Mouse (Mus musculus): ENCODE data around the gene Ggta1. TPM values are rescaled to one million over a fixed set of nuclear protein-coding genes. Genes with fewer than 3 reads are reported as not detected.
A peak's percentile ranks its signal among the peaks of the same experiment; 100 is the strongest.

Gene Ggta1
- polyA plus RNA-seq, 1 experiment, result 20.1 TPM

- no peak for DNase-seq (ENCODE audit: low read depth in 1 of 2, low spot score in 2 of 2)
- H3K4me1 ChIP-seq (ENCODE audit: control insufficient read depth, insufficient read depth, insufficient read length), result peaks cover 4% of the 10 kb centered on the region; the same call in 1 of the 2 replicates
- H3K27ac ChIP-seq (ENCODE audit: insufficient read depth, low read length), result no peak overlapping the region
- TF ChIP-seq CTCF (IDR thresholded peaks at IDR 0.05; ENCODE audit: extremely low read depth, insufficient read depth, insufficient read length, insufficient replicate concordance), result no peak
- no peak for TF ChIP-seq POLR2A (IDR thresholded peaks at IDR 0.05; ENCODE audit: low read depth, low read length)
- no peak overlapping the region for H3K4me3 ChIP-seq (ENCODE audit: extremely low read depth, insufficient read depth, insufficient read length)
- no peaks in the 10 kb centered on the region for H3K36me3 ChIP-seq (ENCODE audit: control insufficient read depth, insufficient read depth, low read length)
- WGBS, result 85% methylated on average over 7 of the region's 7 CpGs
- no peaks in the 10 kb centered on the region for H3K27me3 ChIP-seq (ENCODE audit: control insufficient read depth, insufficient read depth, low read length)
Observed at GRCm38 (mm10) chr2:35481322-35481990, 18.4 kb upstream of the Ggta1 start.

- peaks cover 6% of the 10 kb centered on the region; the same call in 1 of the 2 replicates for H3K4me1 ChIP-seq (ENCODE audit: control insufficient read depth, insufficient read depth, insufficient read length)
- no peak overlapping the region for H3K4me3 ChIP-seq (ENCODE audit: extremely low read depth, insufficient read depth, insufficient read length)
- 26% methylated on average over 3 of the region's 3 CpGs for WGBS
- no peaks in the 10 kb centered on the region for H3K27me3 ChIP-seq (ENCODE audit: control insufficient read depth, insufficient read depth, low read length)
- H3K27ac ChIP-seq (ENCODE audit: insufficient read depth, low read length), result 0 out of 2 replicates have a peak overlapping the region, but pooled peaks have one; percentile 24
- no peak for DNase-seq (ENCODE audit: low read depth in 1 of 2, low spot score in 2 of 2)
- TF ChIP-seq POLR2A (IDR thresholded peaks at IDR 0.05; ENCODE audit: low read depth, low read length) (no peak), CTCF (IDR thresholded peaks at IDR 0.05; ENCODE audit: extremely low read depth, insufficient read depth, insufficient read length, insufficient replicate concordance) (no peak)
- no peaks in the 10 kb centered on the region for H3K36me3 ChIP-seq (ENCODE audit: control insufficient read depth, insufficient read depth, low read length)
Observed at GRCm38 (mm10) chr2:35480073-35480472, 17.0 kb upstream of the Ggta1 start.

GRCm38 (mm10) chr2:35478812-35479122 lies 15.7 kb upstream of the Ggta1 start:
- TF ChIP-seq POLR2A (IDR thresholded peaks at IDR 0.05; ENCODE audit: low read depth, low read length) (no peak), CTCF (IDR thresholded peaks at IDR 0.05; ENCODE audit: extremely low read depth, insufficient read depth, insufficient read length, insufficient replicate concordance) (no peak)
- Histone ChIP-seq H3K27ac (ENCODE audit: insufficient read depth, low read length) (no peak overlapping the region), H3K4me1 (ENCODE audit: control insufficient read depth, insufficient read depth, insufficient read length) (peaks cover 6% of the 10 kb centered on the region; the same call in 1 of the 2 replicates), H3K27me3 (ENCODE audit: control insufficient read depth, insufficient read depth, low read length) (no peaks in the 10 kb centered on the region), H3K4me3 (ENCODE audit: extremely low read depth, insufficient read depth, insufficient read length) (no peak overlapping the region), H3K36me3 (ENCODE audit: control insufficient read depth, insufficient read depth, low read length) (no peaks in the 10 kb centered on the region)
- 81% methylated on average over 3 of the region's 3 CpGs for WGBS
- no peak for DNase-seq (ENCODE audit: low read depth in 1 of 2, low spot score in 2 of 2)

DNA sequence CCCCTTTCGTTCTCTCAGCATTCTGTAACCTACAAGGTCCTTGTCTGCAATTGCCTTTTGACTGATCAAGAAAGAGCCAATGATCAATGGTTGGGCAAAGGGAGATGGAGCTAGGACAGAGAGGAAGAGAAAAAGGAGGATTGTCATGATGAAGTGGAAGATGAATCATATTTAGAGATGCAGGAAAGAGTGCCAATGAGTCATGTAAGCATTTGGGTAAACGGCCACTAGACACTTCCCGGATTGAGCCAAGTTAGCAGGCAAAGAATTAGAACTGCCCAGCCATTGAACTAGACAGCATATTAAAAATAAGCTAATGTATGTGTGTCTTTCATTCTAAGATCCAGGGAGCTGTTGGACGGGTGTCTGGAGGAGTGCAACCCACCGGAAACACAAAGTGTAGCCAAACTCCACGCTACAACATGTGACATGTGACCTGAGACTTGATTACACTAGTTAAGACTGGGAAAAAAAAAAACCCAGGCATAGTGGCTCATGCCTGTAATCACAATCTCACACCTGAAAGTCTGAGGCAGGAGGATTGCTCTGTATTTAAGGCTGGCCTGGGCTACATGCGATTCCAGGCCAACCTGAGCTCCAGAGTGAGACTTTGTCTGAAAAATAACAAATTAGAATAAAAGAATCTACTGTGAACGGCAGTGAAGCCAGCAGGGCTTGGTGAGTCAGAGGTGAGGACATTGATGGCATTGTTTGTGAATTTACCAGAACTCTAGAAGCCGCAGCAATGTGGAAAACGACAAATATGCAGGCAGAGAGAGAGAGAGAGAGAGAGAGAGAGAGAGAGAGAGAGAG lies 15.2 kb upstream of the Ggta1 start:
- no peaks in the 10 kb centered on the region for H3K27me3 ChIP-seq (ENCODE audit: control insufficient read depth, insufficient read depth, low read length)
- no peak overlapping the region for H3K4me3 ChIP-seq (ENCODE audit: extremely low read depth, insufficient read depth, insufficient read length)
- DNase-seq (ENCODE audit: low read depth in 1 of 2, low spot score in 2 of 2), result no peak
- TF ChIP-seq CTCF (IDR thresholded peaks at IDR 0.05; ENCODE audit: extremely low read depth, insufficient read depth, insufficient read length, insufficient replicate concordance), result no peak
- TF ChIP-seq POLR2A (IDR thresholded peaks at IDR 0.05; ENCODE audit: low read depth, low read length), result no peak
- no peaks in the 10 kb centered on the region for H3K36me3 ChIP-seq (ENCODE audit: control insufficient read depth, insufficient read depth, low read length)
- no peak overlapping the region for H3K27ac ChIP-seq (ENCODE audit: insufficient read depth, low read length)
- 84% methylated on average over 10 of the region's 10 CpGs for WGBS
- peaks cover 6% of the 10 kb centered on the region; the same call in 1 of the 2 replicates for H3K4me1 ChIP-seq (ENCODE audit: control insufficient read depth, insufficient read depth, insufficient read length)

DNA sequence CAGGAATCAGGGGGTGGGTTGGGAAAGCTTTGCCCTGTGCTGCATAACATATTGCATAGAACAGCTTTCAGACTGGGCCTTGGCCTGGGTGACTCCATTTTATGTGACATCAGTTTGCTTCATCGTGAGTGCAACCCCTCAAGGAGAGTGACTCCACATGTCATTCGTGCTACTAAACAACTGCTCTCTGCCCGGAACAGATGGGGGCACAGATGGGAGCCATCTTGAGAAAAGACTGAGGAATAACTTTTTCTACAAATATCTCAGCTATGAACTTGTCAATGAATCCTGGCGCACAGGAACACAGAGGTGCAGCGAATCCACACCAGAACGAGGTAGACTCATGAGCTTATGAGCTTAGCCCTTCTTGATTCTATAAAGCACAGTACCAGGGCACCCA lies 14.3 kb upstream of the Ggta1 start:
- no peak overlapping the region for H3K4me3 ChIP-seq (ENCODE audit: extremely low read depth, insufficient read depth, insufficient read length)

GRCm38 (mm10) chr2:35474916-35475315 lies 11.9 kb upstream of the Ggta1 start:
- 81% methylated on average over 1 of the region's 1 CpGs for WGBS
- H3K4me1 ChIP-seq (ENCODE audit: control insufficient read depth, insufficient read depth, insufficient read length), result peaks cover 3% of the 10 kb centered on the region; the same call in 1 of the 2 replicates
- H3K27me3 ChIP-seq (ENCODE audit: control insufficient read depth, insufficient read depth, low read length), result no peaks in the 10 kb centered on the region
- TF ChIP-seq POLR2A (IDR thresholded peaks at IDR 0.05; ENCODE audit: low read depth, low read length), result no peak
- no peaks in the 10 kb centered on the region for H3K36me3 ChIP-seq (ENCODE audit: control insufficient read depth, insufficient read depth, low read length)
- no peak overlapping the region for H3K4me3 ChIP-seq (ENCODE audit: extremely low read depth, insufficient read depth, insufficient read length)
- H3K27ac ChIP-seq (ENCODE audit: insufficient read depth, low read length), result no peak overlapping the region
- no peak for DNase-seq (ENCODE audit: low read depth in 1 of 2, low spot score in 2 of 2)

More for the DNA sequence above, 14.3 kb upstream of the Ggta1 start:
- H3K36me3 ChIP-seq (ENCODE audit: control insufficient read depth, insufficient read depth, low read length), result no peaks in the 10 kb centered on the region
- 91% methylated on average over 6 of the region's 6 CpGs for WGBS
- DNase-seq (ENCODE audit: low read depth in 1 of 2, low spot score in 2 of 2), result no peak
- no peak overlapping the region for H3K27ac ChIP-seq (ENCODE audit: insufficient read depth, low read length)
- no peaks in the 10 kb centered on the region for H3K27me3 ChIP-seq (ENCODE audit: control insufficient read depth, insufficient read depth, low read length)
- TF ChIP-seq CTCF (IDR thresholded peaks at IDR 0.05; ENCODE audit: extremely low read depth, insufficient read depth, insufficient read length, insufficient replicate concordance), result no peak
- TF ChIP-seq POLR2A (IDR thresholded peaks at IDR 0.05; ENCODE audit: low read depth, low read length), result no peak
- peaks cover 6% of the 10 kb centered on the region; the same call in 1 of the 2 replicates for H3K4me1 ChIP-seq (ENCODE audit: control insufficient read depth, insufficient read depth, insufficient read length)

DNA sequence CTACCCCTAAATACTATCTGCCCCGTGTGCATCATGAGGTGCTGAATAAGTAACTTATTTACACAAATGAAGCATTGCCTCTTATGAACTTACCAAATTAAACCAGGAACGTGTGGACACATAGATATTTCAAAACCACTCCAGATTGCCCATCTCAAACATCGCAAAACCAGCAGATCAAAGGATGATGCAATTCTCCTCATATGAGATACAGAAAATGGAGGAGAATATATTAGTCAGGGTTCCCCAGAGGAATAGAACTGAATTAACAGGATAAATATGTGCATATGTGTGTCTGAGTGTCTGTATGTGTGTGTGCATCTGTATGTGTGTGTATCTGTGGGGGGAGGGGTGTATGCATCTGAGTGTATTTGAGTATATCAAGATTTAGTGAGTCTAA lies 6.2 kb upstream of the Ggta1 start:
- Histone ChIP-seq H3K4me1 (ENCODE audit: control insufficient read depth, insufficient read depth, insufficient read length) (peaks cover 7% of the 10 kb centered on the region), H3K27ac (ENCODE audit: insufficient read depth, low read length) (no peak overlapping the region), H3K27me3 (ENCODE audit: control insufficient read depth, insufficient read depth, low read length) (no peaks in the 10 kb centered on the region), H3K36me3 (ENCODE audit: control insufficient read depth, insufficient read depth, low read length) (no peaks in the 10 kb centered on the region), H3K4me3 (ENCODE audit: extremely low read depth, insufficient read depth, insufficient read length) (no peak overlapping the region)
- 80% methylated on average over 3 of the region's 3 CpGs for WGBS
- no peak for DNase-seq (ENCODE audit: low read depth in 1 of 2, low spot score in 2 of 2)
- TF ChIP-seq CTCF (IDR thresholded peaks at IDR 0.05; ENCODE audit: extremely low read depth, insufficient read depth, insufficient read length, insufficient replicate concordance), result no peak
- TF ChIP-seq POLR2A (IDR thresholded peaks at IDR 0.05; ENCODE audit: low read depth, low read length), result no peak
